Mouse (Mus musculus) MEL (cell line): Measurements from ENCODE around the gene Fcgr1. TPM values are rescaled to one million over a fixed set of nuclear protein-coding genes. Genes with fewer than 3 reads are reported as not detected.

Source experiments
- DNase-seq: peaks from one replicate; pipeline ENCODE4 v3.0.0; 2011; ENCODE audit warnings: low read depth, low spot score
- H3K27ac ChIP-seq: 2 replicates; pipeline ENCODE4 v1.5.1; 2012; ENCODE audit warnings: low read depth, mild to moderate bottlenecking, control low read depth, low read length, moderate library complexity; ENCODE audit not compliant: control insufficient read depth
- H3K27me3 ChIP-seq, 2 experiments: fragments of 150-350 bp in 1 of 2; sonication (generic) in 1 of 2; 2 replicates each; pipeline ENCODE4 v1.6.1; 2012; ENCODE audit warnings: low read length in 2 of 2, mild to moderate bottlenecking in 2 of 2, improper control_type of control experiment in 1 of 2, moderate library complexity in 1 of 2; ENCODE audit not compliant: insufficient read depth in 2 of 2, control insufficient read depth in 1 of 2
- H3K36me3 ChIP-seq, 2 experiments: 2 replicates each; pipeline ENCODE4 v1.6.1; 2012 to 2014; ENCODE audit warnings: low read length in 2 of 2, improper control_type of control experiment in 1 of 2, inconsistent platforms in 1 of 2, mild to moderate bottlenecking in 1 of 2; ENCODE audit not compliant: insufficient read depth in 2 of 2, control insufficient read depth in 1 of 2
- H3K4me1 ChIP-seq, 2 experiments: fragments of 150-350 bp in 1 of 2; sonication (generic) in 1 of 2; 2 replicates each; pipeline ENCODE4 v1.6.1; 2012; ENCODE audit warnings: low read length in 2 of 2, improper control_type of control experiment in 1 of 2, mild to moderate bottlenecking in 1 of 2; ENCODE audit not compliant: insufficient read depth in 2 of 2, control insufficient read depth in 1 of 2
- H3K4me3 ChIP-seq, 2 experiments: fragments of 150-350 bp in 1 of 2; sonication (generic) in 1 of 2; 2 replicates each; pipeline ENCODE4 v1.5.1; 2012; ENCODE audit warnings: low read depth in 2 of 2, low read length in 2 of 2, mild to moderate bottlenecking in 2 of 2, moderate library complexity in 2 of 2, control low read depth in 1 of 2, improper control_type of control experiment in 1 of 2; ENCODE audit not compliant: control insufficient read depth in 1 of 2, insufficient read depth in 1 of 2
- H3K79me2 ChIP-seq: 2 replicates; pipeline ENCODE4 v1.6.1; 2012; ENCODE audit warnings: mild to moderate bottlenecking, low read length, moderate library complexity; ENCODE audit not compliant: control insufficient read depth, poor library complexity, insufficient read depth
- H3K9ac ChIP-seq: 2 replicates; pipeline ENCODE4 v1.6.1; 2012; ENCODE audit warnings: low read depth, mild to moderate bottlenecking, control low read depth, low read length, moderate library complexity; ENCODE audit not compliant: control insufficient read depth, poor library complexity, severe bottlenecking
- H3K9me3 ChIP-seq: fragments of 150-350 bp; sonication (generic); replicated peaks from 2 replicates; pipeline ENCODE4 v1.6.1; 2012; ENCODE audit warnings: mild to moderate bottlenecking, low read length, improper control_type of control experiment, moderate library complexity; ENCODE audit not compliant: insufficient read depth
- BHLHE40 ChIP-seq: IDR thresholded peaks from 2 replicates; pipeline ENCODE4 v1.6.1; 2012; ENCODE audit warnings: low read depth, mild to moderate bottlenecking, inconsistent platforms, low read length, improper control_type of control experiment, borderline replicate concordance
- CHD1 ChIP-seq: IDR thresholded peaks from 2 replicates; pipeline ENCODE4 v1.6.1; 2012; ENCODE audit warnings: low read depth, mild to moderate bottlenecking, inconsistent platforms, low read length, improper control_type of control experiment
- CHD2 ChIP-seq: IDR thresholded peaks from 2 replicates; pipeline ENCODE4 v1.6.1; 2011; ENCODE audit warnings: low read length, improper control_type of control experiment
- CTCF ChIP-seq, 3 experiments: IDR thresholded peaks in 2 of 3; conservative IDR thresholded peaks in 1 of 3; 2 replicates each; pipeline ENCODE4 v1.5.1; 2011 to 2012; ENCODE audit warnings: low read length in 3 of 3, low read depth in 2 of 3, mild to moderate bottlenecking in 2 of 3, improper control_type of control experiment in 1 of 3, inconsistent platforms in 1 of 3, mixed read lengths in 1 of 3, moderate library complexity in 1 of 3; ENCODE audit not compliant: control insufficient read depth in 1 of 3, insufficient read depth in 1 of 3, poor library complexity in 1 of 3, severe bottlenecking in 1 of 3
- HCFC1 ChIP-seq: IDR thresholded peaks from 2 replicates; pipeline ENCODE4 v1.6.1; 2012; ENCODE audit warnings: low read depth, mild to moderate bottlenecking, inconsistent platforms, low read length, improper control_type of control experiment, moderate library complexity
- JUND ChIP-seq: IDR thresholded peaks from 2 replicates; pipeline ENCODE4 v1.6.1; 2011; ENCODE audit warnings: low read depth, mild to moderate bottlenecking, improper control_type of control experiment, low read length
- MAFK ChIP-seq: IDR thresholded peaks from 2 replicates; pipeline ENCODE4 v1.6.1; 2011; ENCODE audit warnings: low read depth, mild to moderate bottlenecking, low read length, improper control_type of control experiment, borderline replicate concordance
- MAX ChIP-seq: IDR thresholded peaks from 2 replicates; pipeline ENCODE4 v1.6.1; 2011; ENCODE audit warnings: low read length, improper control_type of control experiment
- MYB ChIP-seq: IDR thresholded peaks from 2 replicates; pipeline ENCODE4 v1.6.1; 2011; ENCODE audit warnings: mild to moderate bottlenecking, low read depth, low read length, improper control_type of control experiment
- POLR2A ChIP-seq, 2 experiments: IDR thresholded peaks; 2 replicates each; pipeline ENCODE4 v1.6.1; 2011 to 2012; ENCODE audit warnings: low read length in 2 of 2, mild to moderate bottlenecking in 2 of 2, control low read depth in 1 of 2, improper control_type of control experiment in 1 of 2, low read depth in 1 of 2, moderate library complexity in 1 of 2; ENCODE audit not compliant: control insufficient read depth in 1 of 2, insufficient read depth in 1 of 2, poor library complexity in 1 of 2
- POLR2AphosphoS2 ChIP-seq: IDR thresholded peaks from 2 replicates; pipeline ENCODE4 v1.6.1; 2011; ENCODE audit warnings: low read length, improper control_type of control experiment
- POLR2AphosphoS5 ChIP-seq: IDR thresholded peaks from 2 replicates; pipeline ENCODE4 v1.6.1; 2012; ENCODE audit warnings: low read depth, borderline replicate concordance, mild to moderate bottlenecking, inconsistent platforms, low read length, moderate library complexity, mixed read lengths
- RAD21 ChIP-seq: IDR thresholded peaks from 2 replicates; pipeline ENCODE4 v1.6.1; 2011; ENCODE audit warnings: mild to moderate bottlenecking, low read depth, low read length, improper control_type of control experiment
- RCOR1 ChIP-seq: IDR thresholded peaks from 2 replicates; pipeline ENCODE4 v1.6.1; 2012; ENCODE audit warnings: low read depth, mild to moderate bottlenecking, inconsistent platforms, low read length, improper control_type of control experiment
- SMC3 ChIP-seq: IDR thresholded peaks from 2 replicates; pipeline ENCODE4 v1.6.1; 2011; ENCODE audit warnings: low read depth, low read length, improper control_type of control experiment
- TAL1 ChIP-seq: IDR thresholded peaks from 2 replicates; pipeline ENCODE4 v1.6.1; 2012; ENCODE audit warnings: mild to moderate bottlenecking, inconsistent platforms, low read length, moderate library complexity, mixed read lengths
- TCF12 ChIP-seq: IDR thresholded peaks from 2 replicates; pipeline ENCODE4 v1.6.1; 2014; ENCODE audit warnings: low read depth, mild to moderate bottlenecking, inconsistent platforms, low read length, improper control_type of control experiment, moderate library complexity
- USF1 ChIP-seq: IDR thresholded peaks from 2 replicates; pipeline ENCODE4 v1.6.1; 2014; ENCODE audit warnings: low read depth, mild to moderate bottlenecking, inconsistent platforms, low read length, improper control_type of control experiment, moderate library complexity
- USF2 ChIP-seq, 2 experiments: IDR thresholded peaks; 2 replicates each; pipeline ENCODE4 v1.6.1; 2011 to 2012; ENCODE audit warnings: improper control_type of control experiment in 2 of 2, low read length in 2 of 2, borderline replicate concordance in 1 of 2, inconsistent platforms in 1 of 2, low read depth in 1 of 2, mild to moderate bottlenecking in 1 of 2; ENCODE audit not compliant: insufficient read depth in 1 of 2
- ZMIZ1 ChIP-seq: IDR thresholded peaks from 2 replicates; pipeline ENCODE4 v1.6.1; 2012; ENCODE audit warnings: low read depth, mild to moderate bottlenecking, inconsistent platforms, low read length, improper control_type of control experiment, moderate library complexity
- polyA plus RNA-seq, 2 experiments: library from polyadenylated mRNA; stranded (reverse) in 1 of 2; unstranded in 1 of 2; fragments of >175 nt in 1 of 2; fragments of >200 nt in 1 of 2; gene quantifications; 2 replicates each; pipeline versions ENCODE4 v1.2.1 to v1.2.4; 2012; ENCODE audit warnings: low replicate concordance in 2 of 2, low read depth in 1 of 2; ENCODE audit not compliant: insufficient read length in 2 of 2, insufficient read depth in 1 of 2, missing spikeins in 1 of 2
- total RNA-seq: library from RNA; depleted of rRNA; stranded (reverse); fragments of 300-350 nt; gene quantifications from 2 replicates; pipeline ENCODE4 v1.2.3, GENCODE M21; 2012

Gene Fcgr1
- total and polyA plus RNA-seq, 3 experiments = 2.8 to 4.7 TPM; not detected in 1

GRCm38 (mm10) chr3:96273591-96274465, 19.9 kb downstream of the Fcgr1 start:
- no peak overlapping the region for H3K4me3 ChIP-seq
- H3K27ac ChIP-seq = no peak overlapping the region
- peaks cover 0 to 6% of the 10 kb centered on the region in 2 experiments; a peak in 2 of 4 replicates for H3K36me3 ChIP-seq
- TF ChIP-seq CHD1 (no peak), TCF12 (no peak), POLR2A (IDR thresholded peaks at IDR 0.05; ENCODE audit: control insufficient read depth in 1 of 2, insufficient read depth in 1 of 2, low read depth in 1 of 2, low read length in 2 of 2, poor library complexity in 1 of 2) (no peak), USF1 (no peak), BHLHE40 (no peak), HCFC1 (no peak), CTCF (IDR thresholded peaks at IDR 0.05 in 2 of 3, conservative IDR thresholded peaks at IDR 0.05 in 1 of 3; ENCODE audit: control insufficient read depth in 1 of 3, insufficient read depth in 1 of 3, low read depth in 2 of 3, low read length in 3 of 3, poor library complexity in 1 of 3, severe bottlenecking in 1 of 3) (no peak), RAD21 (no peak), MAFK (no peak), POLR2AphosphoS5 (no peak), TAL1 (no peak), JUND (no peak), ZMIZ1 (no peak), POLR2AphosphoS2 (no peak), RCOR1 (no peak), USF2 (IDR thresholded peaks at IDR 0.05; ENCODE audit: borderline replicate concordance in 1 of 2, insufficient read depth in 1 of 2, low read depth in 1 of 2, low read length in 2 of 2) (no peak), MAX (no peak), SMC3 (no peak), MYB (no peak), CHD2 (no peak)
- DNase-seq = no peak
- H3K4me1 ChIP-seq = peaks cover 2 to 17% of the 10 kb centered on the region in 2 experiments
- H3K79me2 ChIP-seq = peaks cover 2% of the 10 kb centered on the region; the same call in 1 of the 2 replicates
- no peaks in the 10 kb centered on the region for H3K27me3 ChIP-seq
- H3K9ac ChIP-seq = no peak overlapping the region
- no peaks in the 10 kb centered on the region for H3K9me3 ChIP-seq
